Mouse (Mus musculus): ENCODE results near the gene Ldlrad3.

Gene Ldlrad3

GRCm38 (mm10) chr2:102185951-102186561 is at the start of gene Ldlrad3:
Ldlrad3 (minus strand) TSS chr2:102186385.
- in situ Hi-C loops (cut with MboI, MseI), result loop anchor here (5.0 kb wide), 1 partner anchor 266 kb away; the partner anchor contains the start of gene Fjx1

- in situ Hi-C loops (cut with MboI, MseI), result no loop called here
Observed at GRCm38 (mm10) chr2:102231470-102231869, 45.3 kb upstream of the Ldlrad3 start.

GRCm38 (mm10) chr2:102229126-102229525 is 42.9 kb upstream of the Ldlrad3 start:
- in situ Hi-C loops (cut with MboI, MseI), result no loop called here

- in situ Hi-C loops (cut with MboI, MseI), result no loop called here
Observed at GRCm38 (mm10) chr2:102228331-102228730, 42.1 kb upstream of the Ldlrad3 start.

- in situ Hi-C loops (cut with MboI, MseI), result no loop called here
Observed at GRCm38 (mm10) chr2:102227839-102228238, 41.7 kb upstream of the Ldlrad3 start.

- in situ Hi-C loops (cut with MboI, MseI), result no loop called here
Observed at GRCm38 (mm10) chr2:102226274-102226673, 40.1 kb upstream of the Ldlrad3 start.

GRCm38 (mm10) chr2:102223355-102224128 is 37.4 kb upstream of the Ldlrad3 start:
- in situ Hi-C loops (cut with MboI, MseI), result no loop called here

- in situ Hi-C loops (cut with MboI, MseI), result no loop called here
Observed at GRCm38 (mm10) chr2:102222749-102223148, 36.6 kb upstream of the Ldlrad3 start.

GRCm38 (mm10) chr2:102216817-102217216 is 30.6 kb upstream of the Ldlrad3 start:
- in situ Hi-C loops (cut with MboI, MseI), result no loop called here

- in situ Hi-C loops (cut with MboI, MseI), result no loop called here
Observed at GRCm38 (mm10) chr2:102212096-102212495, 25.9 kb upstream of the Ldlrad3 start.

- in situ Hi-C loops (cut with MboI, MseI), result no loop called here
Observed at GRCm38 (mm10) chr2:102205672-102206399, 19.7 kb upstream of the Ldlrad3 start.

- in situ Hi-C loops (cut with MboI, MseI), result no loop called here
Observed at GRCm38 (mm10) chr2:102203478-102203877, 17.3 kb upstream of the Ldlrad3 start.

GRCm38 (mm10) chr2:102202211-102202770 is 16.1 kb upstream of the Ldlrad3 start:
- in situ Hi-C loops (cut with MboI, MseI), result no loop called here

- in situ Hi-C loops (cut with MboI, MseI), result no loop called here
Observed at GRCm38 (mm10) chr2:102201198-102201948, 15.2 kb upstream of the Ldlrad3 start.

- in situ Hi-C loops (cut with MboI, MseI), result no loop called here
Observed at GRCm38 (mm10) chr2:102197332-102197731, 11.1 kb upstream of the Ldlrad3 start.

- in situ Hi-C loops (cut with MboI, MseI), result no loop called here
Observed at GRCm38 (mm10) chr2:102196709-102197108, 10.5 kb upstream of the Ldlrad3 start.

- in situ Hi-C loops (cut with MboI, MseI), result no loop called here
Observed at GRCm38 (mm10) chr2:102195494-102195893, 9.3 kb upstream of the Ldlrad3 start.

- in situ Hi-C loops (cut with MboI, MseI), result no loop called here
Observed at GRCm38 (mm10) chr2:102194247-102194646, 8.1 kb upstream of the Ldlrad3 start.

GRCm38 (mm10) chr2:102192943-102193820 is 7.0 kb upstream of the Ldlrad3 start:
- in situ Hi-C loops (cut with MboI, MseI), result no loop called here

GRCm38 (mm10) chr2:102191736-102192135 is 5.6 kb upstream of the Ldlrad3 start:
- in situ Hi-C loops (cut with MboI, MseI), result no loop called here

Data from T-helper 1 cell (primary cell).